Mouse (Mus musculus): Measurements from ENCODE around the gene Creb3l1.

The Creb3l1 gene

GRCm38 (mm10) chr2:92004617-92005016 lies 19.7 kb downstream of the Creb3l1 start:
- 81% methylated on average over 7 of the region's 7 CpGs for WGBS

GRCm38 (mm10) chr2:91997905-91998608 lies 26.2 kb downstream of the Creb3l1 start:
- WGBS = 71% methylated on average over 16 of the region's 16 CpGs

- WGBS = 90% methylated on average over 5 of the region's 5 CpGs
Observed at GRCm38 (mm10) chr2:91996006-91996405, 28.3 kb downstream of the Creb3l1 start.

- WGBS = 75% methylated on average over 3 of the region's 3 CpGs
Observed at GRCm38 (mm10) chr2:91993409-91993808, 30.9 kb downstream of the Creb3l1 start.

GRCm38 (mm10) chr2:91987542-91987941 lies 36.8 kb downstream of the Creb3l1 start:
- WGBS = 0% methylated on average over 3 of the region's 3 CpGs

GRCm38 (mm10) chr2:91986071-91986470 lies 38.2 kb downstream of the Creb3l1 start:
- WGBS = 14% methylated on average over 5 of the region's 5 CpGs

- WGBS = 66% methylated on average over 9 of the region's 9 CpGs
Observed at GRCm38 (mm10) chr2:91984906-91985525, 39.3 kb downstream of the Creb3l1 start.

- WGBS = 27% methylated on average over 8 of the region's 13 CpGs
Observed at GRCm38 (mm10) chr2:91984439-91984838, 39.9 kb downstream of the Creb3l1 start.

GRCm38 (mm10) chr2:91980830-91981229 lies 43.5 kb downstream of the Creb3l1 start:
- WGBS = 87% methylated on average over 5 of the region's 5 CpGs

GRCm38 (mm10) chr2:91980245-91980644 lies 44.1 kb downstream of the Creb3l1 start:
- 42% methylated on average over 4 of the region's 4 CpGs for WGBS

- 31% methylated on average over 2 of the region's 2 CpGs for WGBS
Observed at GRCm38 (mm10) chr2:91978547-91978946, 45.8 kb downstream of the Creb3l1 start.

- WGBS = 76% methylated on average over 4 of the region's 4 CpGs
Observed at GRCm38 (mm10) chr2:91977960-91978359, 46.3 kb downstream of the Creb3l1 start.

- 2% methylated on average over 79 of the region's 79 CpGs for WGBS
Observed at GRCm38 (mm10) chr2:91975581-91976541, 48.4 kb downstream of the Creb3l1 start, which contains the start of gene Dgkz. Dgkz (minus strand) TSS chr2:91975864.

GRCm38 (mm10) chr2:91973416-91974135 lies 50.7 kb downstream of the Creb3l1 start:
- WGBS = 43% methylated on average over 7 of the region's 7 CpGs

- 40% methylated on average over 13 of the region's 13 CpGs for WGBS
Observed at GRCm38 (mm10) chr2:91972121-91972566, 52.2 kb downstream of the Creb3l1 start.

- WGBS = 9% methylated on average over 21 of the region's 21 CpGs
Observed at GRCm38 (mm10) chr2:91971231-91972097, 52.8 kb downstream of the Creb3l1 start.

- WGBS = 60% methylated on average over 11 of the region's 11 CpGs
Observed at GRCm38 (mm10) chr2:91967962-91968361, 56.3 kb downstream of the Creb3l1 start.

GRCm38 (mm10) chr2:91966367-91966766 lies 57.9 kb downstream of the Creb3l1 start:
- 89% methylated on average over 5 of the region's 5 CpGs for WGBS

GRCm38 (mm10) chr2:91965417-91965816 lies 58.9 kb downstream of the Creb3l1 start:
- 57% methylated on average over 20 of the region's 20 CpGs for WGBS

- 69% methylated on average over 3 of the region's 3 CpGs for WGBS
Observed at GRCm38 (mm10) chr2:91964610-91965204, 59.6 kb downstream of the Creb3l1 start.
